Mouse (Mus musculus) heart, postnatal 10 days (tissue): ENCODE results near the gene Rnf213. TPM values are rescaled to one million over a fixed set of nuclear protein-coding genes. Genes with fewer than 3 reads are reported as not detected.

Source experiments
- microRNA-seq, 2 experiments: library from miRNA; unstranded; fragments of <30 nt; microRNA quantifications; one replicate each; pipeline ENCODE4 v1.2.0; 2022
- total RNA-seq, 2 experiments: library from RNA; stranded (reverse); gene quantifications; 2 replicates each; pipeline ENCODE4 v1.2.3; 2021

Rnf213 gene
- total RNA-seq, 2 experiments from 2014 or later = 14.0 to 19.6 TPM

Small RNA genes within 50 kb of the gene (microRNA-seq; reads per million reads assigned to microRNA genes)
- 0.24 to 1.4 reads per million in 2 experiments for gene Mir1932

Other genes with a start within 250 kb of the Rnf213 start
- 10 to 100 TPM; 66.3 to 67.2 TPM for gene Tbc1d16, start 164.6 kb upstream of the Rnf213 start, total RNA-seq
- gene Ccdc40, start 164.5 kb upstream of the Rnf213 start, total RNA-seq = under 1 TPM in 1 of 2 experiments, not detected in 1; 0.22 TPM
- gene Gaa, start 125.2 kb upstream of the Rnf213 start, total RNA-seq = 10 to 100 TPM; 56.7 to 58.4 TPM
- gene Eif4a3, start 93.0 kb upstream of the Rnf213 start, total RNA-seq = 100 to 1,000 TPM; 105 to 112 TPM
- gene Card14, start 85.3 kb upstream of the Rnf213 start, total RNA-seq = under 1 TPM; 0.07 to 0.12 TPM
- 1 to 10 TPM; 7.9 TPM for gene Sgsh, start 37.6 kb upstream of the Rnf213 start, total RNA-seq
- gene Slc26a11, start 37.5 kb upstream of the Rnf213 start, total RNA-seq = 1 to 10 TPM; 3.7 to 5.0 TPM
- 10 to 100 TPM; 13.8 to 18.6 TPM for gene Endov, start 98.2 kb downstream of the Rnf213 start, total RNA-seq
- gene Nptx1, start 154.7 kb downstream of the Rnf213 start, total RNA-seq = under 1 TPM; 0.55 to 0.64 TPM
- gene Rptor, start 209.8 kb downstream of the Rnf213 start, total RNA-seq = 10 to 100 TPM; 39.2 to 40.7 TPM